Comparison of ENCODE assay signal across 8 mouse cellular contexts in genomic region chr7:112822879-112823278, GRCm38 (mm10).
DNase-seq lines count a peak whose midpoint lies in the region; ATAC-seq and TF ChIP-seq lines count a peak whose summit lies in the region.

No protein-coding gene starts in this region.

- H3K4me3 ChIP-seq in neural tube, embryonic 11.5 days (ENCODE audit: low read depth, low read length), result no peak overlapping the region
- H3K4me3 ChIP-seq in forebrain, embryonic 12.5 days (replicated peaks), result no peak overlapping the region
- no peak overlapping the region for H3K4me3 ChIP-seq in limb, embryonic 11.5 days (ENCODE audit: low read depth, low read length)
- H3K4me3 ChIP-seq in small intestine, adult 2 months (ENCODE audit: low read depth, low read length), result no peak overlapping the region

- ATAC-seq in neural tube, embryonic 11.5 days (ENCODE audit: insufficient read depth, low FRiP score, low TSS enrichment), result no peak
- ATAC-seq in forebrain, embryonic 12.5 days (ENCODE audit: low FRiP score), result no peak
- no peak for ATAC-seq in limb, embryonic 11.5 days (ENCODE audit: insufficient number of reproducible peaks, low FRiP score, low TSS enrichment, low read depth)

- no peaks in the 10 kb centered on the region for H3K36me3 ChIP-seq in neural tube, embryonic 11.5 days (ENCODE audit: control insufficient read depth, insufficient read depth, low read length)
- H3K36me3 ChIP-seq in forebrain, embryonic 12.5 days (replicated peaks), result no peaks in the 10 kb centered on the region
- no peaks in the 10 kb centered on the region for H3K36me3 ChIP-seq in limb, embryonic 11.5 days (ENCODE audit: control insufficient read depth, insufficient read depth, low read length)
- no peaks in the 10 kb centered on the region for H3K36me3 ChIP-seq in small intestine, adult 2 months (ENCODE audit: control insufficient read depth, insufficient read depth, low read length)

- TF ChIP-seq POLR2A in small intestine, adult 2 months (IDR thresholded peaks at IDR 0.05; ENCODE audit: low read depth, low read length), result no peak

- peak overlapping the region; percentile 21; the same call in 1 of the 2 replicates for H3K27ac ChIP-seq in neural tube, embryonic 11.5 days (ENCODE audit: low read depth, low read length)
- H3K27ac ChIP-seq in forebrain, embryonic 12.5 days, result peak overlapping the region; percentile 80
- peak overlapping the region; percentile 68 for H3K27ac ChIP-seq in limb, embryonic 11.5 days (replicated peaks; ENCODE audit: low read depth, low read length)
- 0 out of 2 replicates have a peak overlapping the region, but pooled peaks have one; percentile 26 for H3K27ac ChIP-seq in small intestine, adult 2 months (ENCODE audit: insufficient read depth, low read depth, low read length)

- DNase-seq in neural tube, embryonic 11.5 days (ENCODE audit: low spot score), result peak; percentile 44
- DNase-seq in neural tube, embryonic 10.5 days (ENCODE audit: extremely low spot score, low spot score), result no peak
- no peak for DNase-seq in limb, embryonic 11.5 days (ENCODE audit: low spot score)
- DNase-seq in ovary, postnatal 14 days (ENCODE audit: low spot score), result no peak
- no peak for DNase-seq in layer of hippocampus, postnatal 10 days (ENCODE audit: low spot score in 2 of 2)
- no peak for DNase-seq in thymus, adult 18-20 months

- peak overlapping the region; percentile 21 for H3K4me2 ChIP-seq in neural tube, embryonic 11.5 days (ENCODE audit: low read depth)
- H3K4me2 ChIP-seq in forebrain, embryonic 12.5 days, result peak overlapping the region; percentile 44
- peak overlapping the region; percentile 25; the same call in 1 of the 2 replicates for H3K4me2 ChIP-seq in limb, embryonic 11.5 days (ENCODE audit: low read depth, severe bottlenecking)

- no peaks in the 10 kb centered on the region for H3K27me3 ChIP-seq in neural tube, embryonic 11.5 days (ENCODE audit: control insufficient read depth, insufficient read depth, low read length)
- no peaks in the 10 kb centered on the region for H3K27me3 ChIP-seq in forebrain, embryonic 12.5 days
- no peaks in the 10 kb centered on the region for H3K27me3 ChIP-seq in limb, embryonic 11.5 days (ENCODE audit: control insufficient read depth, insufficient read depth, low read length)
- no peaks in the 10 kb centered on the region for H3K27me3 ChIP-seq in small intestine, adult 2 months (ENCODE audit: control insufficient read depth, insufficient read depth, low read length)

- H3K9me3 ChIP-seq in neural tube, embryonic 11.5 days (ENCODE audit: control insufficient read depth, low read length), result no peaks in the 10 kb centered on the region
- no peaks in the 10 kb centered on the region for H3K9me3 ChIP-seq in forebrain, embryonic 12.5 days
- H3K9me3 ChIP-seq in limb, embryonic 11.5 days (ENCODE audit: control insufficient read depth, low read length), result no peaks in the 10 kb centered on the region

- 11% methylated on average over 5 of the region's 5 CpGs for WGBS in neural tube, embryonic 11.5 days
- 11% methylated on average over 5 of the region's 5 CpGs for WGBS in forebrain, embryonic 12.5 days
- WGBS in limb, embryonic 11.5 days, result 8% methylated on average over 5 of the region's 5 CpGs
- WGBS in small intestine, adult 2 months, result 22% methylated on average over 5 of the region's 5 CpGs

- TF ChIP-seq CTCF in small intestine, adult 2 months (IDR thresholded peaks at IDR 0.05; ENCODE audit: extremely low read depth, insufficient read length, insufficient replicate concordance, low read depth, low read length), result no peak

- H3K4me1 ChIP-seq in neural tube, embryonic 11.5 days (ENCODE audit: control insufficient read depth, insufficient read depth, low read length), result peaks cover 62% of the 10 kb centered on the region
- H3K4me1 ChIP-seq in forebrain, embryonic 12.5 days, result peaks cover 67% of the 10 kb centered on the region
- H3K4me1 ChIP-seq in limb, embryonic 11.5 days (ENCODE audit: control insufficient read depth, insufficient read depth, low read length), result peaks cover 66% of the 10 kb centered on the region
- H3K4me1 ChIP-seq in small intestine, adult 2 months (ENCODE audit: control insufficient read depth, insufficient read depth, insufficient read length, low read length), result peaks cover 10% of the 10 kb centered on the region; the same call in 1 of the 2 replicates

- H3K9ac ChIP-seq in neural tube, embryonic 11.5 days (ENCODE audit: low read length), result no peak overlapping the region
- H3K9ac ChIP-seq in forebrain, embryonic 12.5 days, result no peak overlapping the region
- H3K9ac ChIP-seq in limb, embryonic 11.5 days (ENCODE audit: low read length), result no peak overlapping the region

Comparison
In these comparisons a context has a peak if more than half of its experiments do, and no peak if none do; other contexts are left out.
1. H3K27ac ChIP-seq: peak in every context shown above with its lines; median percentile 80 in forebrain, embryonic 12.5 days; 68 in limb, embryonic 11.5 days; 26 in small intestine, adult 2 months; 21 in neural tube, embryonic 11.5 days.